Mouse (Mus musculus) R1 (cell line): ENCODE data around the gene Zmiz1.
A peak's percentile ranks its signal among the peaks of the same experiment; 100 is the strongest.

ENCODE experiments used
- DNase-seq: peaks from one replicate; pipeline ENCODE4 v3.0.0-alpha.2; 2018; ENCODE audit warnings: low read depth, low spot score

Zmiz1 gene

GRCm38 (mm10) chr14:25511967-25512366, 53.0 kb downstream of the Zmiz1 start:
- DNase-seq: no peak

- no peak for DNase-seq
Measured at GRCm38 (mm10) chr14:25512803-25513202, 53.8 kb downstream of the Zmiz1 start.

GRCm38 (mm10) chr14:25513496-25513895, 54.5 kb downstream of the Zmiz1 start:
- peak; percentile 10 for DNase-seq

- no peak for DNase-seq
Measured at GRCm38 (mm10) chr14:25514943-25515512, 56.0 kb downstream of the Zmiz1 start.

GRCm38 (mm10) chr14:25515924-25516323, 56.9 kb downstream of the Zmiz1 start:
- no peak for DNase-seq

- DNase-seq: no peak
Measured at GRCm38 (mm10) chr14:25516640-25517591, 57.9 kb downstream of the Zmiz1 start.

GRCm38 (mm10) chr14:25518645-25519044, 59.7 kb downstream of the Zmiz1 start:
- no peak for DNase-seq

GRCm38 (mm10) chr14:25519656-25520055, 60.7 kb downstream of the Zmiz1 start:
- no peak for DNase-seq

GRCm38 (mm10) chr14:25520589-25520988, 61.6 kb downstream of the Zmiz1 start:
- no peak for DNase-seq

GRCm38 (mm10) chr14:25520991-25521390, 62.0 kb downstream of the Zmiz1 start:
- DNase-seq: no peak

GRCm38 (mm10) chr14:25521500-25521899, 62.5 kb downstream of the Zmiz1 start:
- no peak for DNase-seq

- peak; percentile 10 for DNase-seq
Measured at GRCm38 (mm10) chr14:25522415-25522814, 63.4 kb downstream of the Zmiz1 start.

- no peak for DNase-seq
Measured at GRCm38 (mm10) chr14:25523230-25524110, 64.5 kb downstream of the Zmiz1 start.

- DNase-seq: no peak
Measured at GRCm38 (mm10) chr14:25524111-25524495, 65.1 kb downstream of the Zmiz1 start.

GRCm38 (mm10) chr14:25524884-25525283, 65.9 kb downstream of the Zmiz1 start:
- DNase-seq: no peak

- no peak for DNase-seq
Measured at GRCm38 (mm10) chr14:25525729-25526128, 66.7 kb downstream of the Zmiz1 start.

- DNase-seq: no peak
Measured at GRCm38 (mm10) chr14:25526872-25527271, 67.9 kb downstream of the Zmiz1 start.

GRCm38 (mm10) chr14:25527321-25527720, 68.3 kb downstream of the Zmiz1 start:
- DNase-seq: no peak

- no peak for DNase-seq
Measured at GRCm38 (mm10) chr14:25530342-25530741, 71.4 kb downstream of the Zmiz1 start.

- no peak for DNase-seq
Measured at GRCm38 (mm10) chr14:25530815-25531214, 71.8 kb downstream of the Zmiz1 start.

GRCm38 (mm10) chr14:25533010-25533409, 74.0 kb downstream of the Zmiz1 start:
- DNase-seq: no peak
